Mouse (Mus musculus) lung, postnatal 0 days (tissue): Measurements from ENCODE around the gene A030003K21Rik.

Experiments
- CTCF ChIP-seq: IDR thresholded peaks from 2 replicates; pipeline ENCODE4 v1.5.1; 2016; ENCODE audit warnings: antibody characterized with exemption, mild to moderate bottlenecking
- EP300 ChIP-seq: IDR thresholded peaks from 2 replicates; pipeline ENCODE4 v1.6.1; 2016; ENCODE audit warnings: antibody characterized with exemption, mild to moderate bottlenecking, control low read depth

DNA sequence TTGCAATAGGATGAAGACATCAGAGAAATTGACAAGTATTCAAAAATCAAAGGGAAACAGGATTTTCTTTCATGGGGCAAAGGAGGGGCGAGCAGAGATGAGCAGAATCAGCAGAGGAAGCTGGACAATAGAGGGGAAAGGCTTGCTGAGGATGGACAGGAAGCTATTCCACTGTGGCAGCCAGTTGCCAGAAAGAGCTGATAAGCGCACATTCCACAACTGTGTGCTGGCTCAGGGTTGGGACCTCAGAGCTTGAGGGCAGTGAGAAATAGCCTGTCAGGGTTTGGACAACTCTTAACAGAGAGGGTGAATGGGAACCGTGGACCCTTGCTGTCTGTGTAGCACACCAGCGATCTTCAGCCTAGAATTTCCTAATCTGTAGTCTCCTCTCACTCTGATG, 28.9 kb upstream of the A030003K21Rik start:
- no peak for TF ChIP-seq CTCF
- peak; percentile 77 for TF ChIP-seq EP300
